Mouse (Mus musculus): ENCODE data around the gene Spa17. TPM values are rescaled to one million over a fixed set of nuclear protein-coding genes. Genes with fewer than 3 reads are reported as not detected.

The Spa17 gene
- total and polyA plus RNA-seq, 3 experiments, result 0.46 to 2.6 TPM; not detected in 1

DNA sequence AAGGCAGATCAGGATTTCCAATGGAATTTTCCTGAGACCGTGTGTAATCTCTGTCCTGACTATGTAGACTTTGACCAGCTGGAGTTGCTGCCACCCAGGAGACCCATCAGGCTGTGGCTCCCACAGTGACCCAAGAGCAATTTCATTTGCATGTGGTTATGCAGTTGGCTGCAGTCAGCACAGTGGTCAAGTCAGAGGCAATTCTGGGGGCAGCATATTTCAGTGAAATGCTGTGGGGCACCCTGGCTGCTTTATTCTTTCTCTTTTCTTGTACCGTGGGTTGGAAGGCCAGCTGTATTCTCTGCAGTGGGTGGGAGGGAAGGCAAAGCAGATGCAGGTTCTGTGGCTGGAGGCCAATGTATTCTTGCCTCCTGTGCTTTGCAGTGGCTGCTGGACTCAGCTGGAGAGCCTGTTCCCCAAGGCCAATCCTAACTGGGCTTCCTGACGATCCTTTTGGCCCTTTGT is 12.6 kb upstream of the Spa17 start:
- H3K27ac ChIP-seq (ENCODE audit: control insufficient read depth, low read depth, low read length), result no peak overlapping the region
- H3K79me2 ChIP-seq (ENCODE audit: control insufficient read depth, insufficient read depth, low read length, poor library complexity), result no peaks in the 10 kb centered on the region
- H3K4me3 ChIP-seq (ENCODE audit: control insufficient read depth in 1 of 2, insufficient read depth in 1 of 2, low read depth in 2 of 2, low read length in 2 of 2), result no peak overlapping the region
- H3K9ac ChIP-seq (ENCODE audit: control insufficient read depth, low read depth, low read length, poor library complexity, severe bottlenecking), result no peak overlapping the region
- no peaks in the 10 kb centered on the region for H3K9me3 ChIP-seq (replicated peaks; ENCODE audit: insufficient read depth, low read length)
- TF ChIP-seq ZMIZ1 (IDR thresholded peaks at IDR 0.05; ENCODE audit: low read depth, low read length), result no peak
- no peaks in the 10 kb centered on the region; a peak in 1 of 4 replicates for H3K4me1 ChIP-seq (ENCODE audit: control insufficient read depth in 1 of 2, insufficient read depth in 2 of 2, low read length in 2 of 2)
- H3K36me3 ChIP-seq (ENCODE audit: control insufficient read depth in 1 of 2, insufficient read depth in 2 of 2, low read length in 2 of 2), result peaks cover 0 to 4% of the 10 kb centered on the region in 2 experiments; a peak in 2 of 4 replicates
- no peak for DNase-seq (ENCODE audit: low read depth, low spot score)
- no peaks in the 10 kb centered on the region for H3K27me3 ChIP-seq (ENCODE audit: control insufficient read depth in 1 of 2, insufficient read depth in 2 of 2, low read length in 2 of 2)

DNA sequence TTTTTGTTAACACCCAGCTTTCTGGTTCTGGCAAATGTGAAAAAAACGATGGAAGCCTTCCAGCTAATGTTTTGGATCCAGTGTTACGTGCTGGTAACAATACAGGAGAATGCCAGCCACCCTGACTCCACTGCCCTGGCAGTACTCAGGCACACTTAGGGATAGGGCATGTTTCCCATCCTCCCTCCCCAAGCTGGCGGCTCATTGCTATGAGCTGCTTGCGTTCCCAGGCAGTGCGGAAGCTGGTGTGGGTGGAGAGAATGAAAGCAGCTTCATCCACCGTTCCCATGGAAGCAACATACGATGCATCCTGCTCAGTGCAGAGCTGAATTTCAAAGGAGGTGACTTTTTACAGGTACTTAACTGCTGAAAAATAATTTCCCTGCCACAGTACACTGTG is 12.1 kb upstream of the Spa17 start:
- no peak for TF ChIP-seq ELF1 (IDR thresholded peaks at IDR 0.05; ENCODE audit: low read depth, low read length)
- Histone ChIP-seq H3K4me3 (ENCODE audit: control insufficient read depth in 1 of 2, insufficient read depth in 1 of 2, low read depth in 2 of 2, low read length in 2 of 2) (no peak overlapping the region), H3K79me2 (ENCODE audit: control insufficient read depth, insufficient read depth, low read length, poor library complexity) (no peaks in the 10 kb centered on the region), H3K36me3 (ENCODE audit: control insufficient read depth in 1 of 2, insufficient read depth in 2 of 2, low read length in 2 of 2) (peaks cover 0 to 4% of the 10 kb centered on the region in 2 experiments; a peak in 2 of 4 replicates), H3K27ac (ENCODE audit: control insufficient read depth, low read depth, low read length) (no peak overlapping the region), H3K4me1 (ENCODE audit: control insufficient read depth in 1 of 2, insufficient read depth in 2 of 2, low read length in 2 of 2) (no peaks in the 10 kb centered on the region; a peak in 1 of 4 replicates), H3K9ac (ENCODE audit: control insufficient read depth, low read depth, low read length, poor library complexity, severe bottlenecking) (no peak overlapping the region), H3K27me3 (ENCODE audit: control insufficient read depth in 1 of 2, insufficient read depth in 2 of 2, low read length in 2 of 2) (no peaks in the 10 kb centered on the region), H3K9me3 (replicated peaks; ENCODE audit: insufficient read depth, low read length) (no peaks in the 10 kb centered on the region)
- no peak for DNase-seq (ENCODE audit: low read depth, low spot score)

DNA sequence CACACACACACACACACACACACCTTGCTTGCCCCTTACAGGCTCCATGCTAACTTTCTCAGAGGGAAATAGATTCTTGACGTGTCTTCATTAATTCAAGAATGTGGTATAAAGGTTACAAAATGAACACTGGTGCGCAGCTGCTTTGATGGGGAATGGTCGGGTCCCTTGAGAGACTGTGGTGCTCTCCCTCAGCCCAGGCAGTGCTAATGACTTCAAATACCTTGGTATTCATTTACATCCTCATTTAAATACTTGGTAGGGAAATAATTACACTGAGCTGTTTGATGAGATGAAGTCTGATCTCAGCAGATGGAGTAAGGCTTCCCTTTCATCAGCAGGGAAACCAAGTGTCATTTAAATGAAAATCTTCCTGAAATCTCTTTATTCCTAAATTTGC is 11.6 kb upstream of the Spa17 start:
- no peaks in the 10 kb centered on the region; a peak in 1 of 4 replicates for H3K4me1 ChIP-seq (ENCODE audit: control insufficient read depth in 1 of 2, insufficient read depth in 2 of 2, low read length in 2 of 2)
- no peak overlapping the region for H3K27ac ChIP-seq (ENCODE audit: control insufficient read depth, low read depth, low read length)
- no peak for DNase-seq (ENCODE audit: low read depth, low spot score)
- H3K9ac ChIP-seq (ENCODE audit: control insufficient read depth, low read depth, low read length, poor library complexity, severe bottlenecking), result no peak overlapping the region
- H3K4me3 ChIP-seq (ENCODE audit: control insufficient read depth in 1 of 2, insufficient read depth in 1 of 2, low read depth in 2 of 2, low read length in 2 of 2), result no peak overlapping the region
- no peaks in the 10 kb centered on the region for H3K9me3 ChIP-seq (replicated peaks; ENCODE audit: insufficient read depth, low read length)
- TF ChIP-seq ELF1 (IDR thresholded peaks at IDR 0.05; ENCODE audit: low read depth, low read length) (no peak), MAFK (IDR thresholded peaks at IDR 0.05; ENCODE audit: borderline replicate concordance, low read depth, low read length) (no peak), RCOR1 (IDR thresholded peaks at IDR 0.05; ENCODE audit: low read depth, low read length) (no peak), CHD2 (IDR thresholded peaks at IDR 0.05; ENCODE audit: low read length) (no peak), JUND (IDR thresholded peaks at IDR 0.05; ENCODE audit: low read depth, low read length) (no peak), TBP (IDR thresholded peaks at IDR 0.05; ENCODE audit: low read depth, low read length) (no peak), ZNF384 (IDR thresholded peaks at IDR 0.05; ENCODE audit: low read depth, low read length) (no peak)
- no peaks in the 10 kb centered on the region for H3K27me3 ChIP-seq (ENCODE audit: control insufficient read depth in 1 of 2, insufficient read depth in 2 of 2, low read length in 2 of 2)
- H3K79me2 ChIP-seq (ENCODE audit: control insufficient read depth, insufficient read depth, low read length, poor library complexity), result no peaks in the 10 kb centered on the region
- H3K36me3 ChIP-seq (ENCODE audit: control insufficient read depth in 1 of 2, insufficient read depth in 2 of 2, low read length in 2 of 2), result peaks cover 0 to 3% of the 10 kb centered on the region in 2 experiments; a peak in 2 of 4 replicates

DNA sequence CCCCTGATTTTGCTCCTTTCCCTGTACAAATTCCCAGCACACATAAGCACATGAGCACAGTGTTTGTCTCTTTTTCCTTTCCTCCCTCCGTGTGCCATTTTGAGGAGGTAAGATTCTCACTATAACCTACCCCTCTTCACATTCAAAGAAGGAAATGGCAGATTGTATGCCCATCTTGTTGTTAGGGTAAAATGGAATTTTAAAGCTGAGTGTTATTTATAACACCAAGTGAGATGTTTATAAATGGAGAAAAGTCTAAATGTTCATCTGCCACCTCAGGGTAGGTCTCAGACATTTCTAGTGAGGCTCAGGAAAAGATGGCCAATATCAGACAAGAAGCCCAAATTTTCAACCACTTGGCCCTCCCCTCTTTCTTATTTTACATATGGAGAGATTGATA is 11.0 kb upstream of the Spa17 start:
- H3K27me3 ChIP-seq (ENCODE audit: control insufficient read depth in 1 of 2, insufficient read depth in 2 of 2, low read length in 2 of 2), result no peaks in the 10 kb centered on the region
- no peaks in the 10 kb centered on the region for H3K9me3 ChIP-seq (replicated peaks; ENCODE audit: insufficient read depth, low read length)
- no peaks in the 10 kb centered on the region for H3K36me3 ChIP-seq (ENCODE audit: control insufficient read depth in 1 of 2, insufficient read depth in 2 of 2, low read length in 2 of 2)
- no peak for TF ChIP-seq TCF12 (IDR thresholded peaks at IDR 0.05; ENCODE audit: low read depth, low read length)
- no peak for TF ChIP-seq RCOR1 (IDR thresholded peaks at IDR 0.05; ENCODE audit: low read depth, low read length)
- no peaks in the 10 kb centered on the region for H3K4me1 ChIP-seq (ENCODE audit: control insufficient read depth in 1 of 2, insufficient read depth in 2 of 2, low read length in 2 of 2)
- H3K27ac ChIP-seq (ENCODE audit: control insufficient read depth, low read depth, low read length), result no peak overlapping the region
- no peak overlapping the region for H3K9ac ChIP-seq (ENCODE audit: control insufficient read depth, low read depth, low read length, poor library complexity, severe bottlenecking)
- H3K4me3 ChIP-seq (ENCODE audit: control insufficient read depth in 1 of 2, insufficient read depth in 1 of 2, low read depth in 2 of 2, low read length in 2 of 2), result no peak overlapping the region
- no peaks in the 10 kb centered on the region for H3K79me2 ChIP-seq (ENCODE audit: control insufficient read depth, insufficient read depth, low read length, poor library complexity)
- no peak for DNase-seq (ENCODE audit: low read depth, low spot score)
